Mouse (Mus musculus) ES-Bruce4 (cell line): ENCODE results near the gene Ufsp1. TPM values are rescaled to one million over a fixed set of nuclear protein-coding genes. Genes with fewer than 3 reads are reported as not detected.

Source experiments
- H3K27ac ChIP-seq: 2 replicates; pipeline ENCODE4 v1.5.1; 2012; ENCODE audit warnings: low read length, inconsistent platforms; ENCODE audit not compliant: insufficient read depth
- H3K27me3 ChIP-seq: 2 replicates; pipeline ENCODE4 v1.6.1; 2012; ENCODE audit warnings: mild to moderate bottlenecking, low read length, inconsistent platforms; ENCODE audit not compliant: control insufficient read depth, poor library complexity, insufficient read depth, severe bottlenecking
- H3K36me3 ChIP-seq: 2 replicates; pipeline ENCODE4 v1.6.1; 2012; ENCODE audit warnings: inconsistent platforms, mild to moderate bottlenecking, low read length, moderate library complexity; ENCODE audit not compliant: control insufficient read depth, poor library complexity, insufficient read depth, severe bottlenecking
- H3K4me1 ChIP-seq: one replicate; pipeline ENCODE4 v1.8.1; 2011; ENCODE audit warnings: low read length; ENCODE audit not compliant: control insufficient read depth, insufficient read depth
- H3K4me3 ChIP-seq: 2 replicates; pipeline ENCODE4 v1.5.1; 2011; ENCODE audit warnings: low read depth, mild to moderate bottlenecking, low read length
- H3K9ac ChIP-seq: 2 replicates; pipeline ENCODE4 v1.6.1; 2012; ENCODE audit warnings: low read depth, mild to moderate bottlenecking, inconsistent platforms; ENCODE audit not compliant: poor library complexity, severe bottlenecking
- H3K9me3 ChIP-seq: replicated peaks from 2 replicates; pipeline ENCODE4 v1.6.1; 2012; ENCODE audit warnings: mild to moderate bottlenecking, low read length, inconsistent platforms; ENCODE audit not compliant: control insufficient read depth, poor library complexity, insufficient read depth, severe bottlenecking
- CTCF ChIP-seq: IDR thresholded peaks from one replicate; pipeline ENCODE4 v1.8.1; 2011; ENCODE audit warnings: low read depth, low read length
- EP300 ChIP-seq: IDR thresholded peaks from 2 replicates; pipeline ENCODE4 v1.6.1; 2011; ENCODE audit warnings: low read depth, low read length; ENCODE audit not compliant: insufficient read depth
- POLR2A ChIP-seq: IDR thresholded peaks from one replicate; pipeline ENCODE4 v1.8.1; 2011; ENCODE audit warnings: low read length; ENCODE audit not compliant: insufficient read depth
- polyA plus RNA-seq: library from polyadenylated mRNA; stranded (reverse); fragments of >200 nt; gene quantifications from 2 replicates; pipeline ENCODE4 v1.2.4, GENCODE M21; 2011; ENCODE audit warnings: low read depth; ENCODE audit not compliant: missing spikeins, insufficient read depth, insufficient read length

Gene Ufsp1
- polyA plus RNA-seq, 1 experiment: 6.4 TPM

- H3K27ac ChIP-seq: no peak overlapping the region
These were observed 9.4 kb upstream of the Ufsp1 start for GRCm38 (mm10) chr5:137285045-137285444.

GRCm38 (mm10) chr5:137285986-137286385 is 8.4 kb upstream of the Ufsp1 start:
- Histone ChIP-seq H3K4me3 (no peak overlapping the region), H3K9me3 (no peaks in the 10 kb centered on the region), H3K4me1 (no peaks in the 10 kb centered on the region), H3K9ac (no peak overlapping the region), H3K27me3 (peaks cover 9% of the 10 kb centered on the region; the same call in 1 of the 2 replicates), H3K27ac (no peak overlapping the region), H3K36me3 (no peaks in the 10 kb centered on the region)
- TF ChIP-seq CTCF: no peak
- TF ChIP-seq POLR2A: no peak
- TF ChIP-seq EP300: no peak

More at GRCm38 (mm10) chr5:137285045-137285444, 9.4 kb upstream of the Ufsp1 start:
- Histone ChIP-seq H3K9me3 (no peaks in the 10 kb centered on the region), H3K4me1 (no peaks in the 10 kb centered on the region), H3K4me3 (no peak overlapping the region), H3K27me3 (peaks cover 9% of the 10 kb centered on the region; the same call in 1 of the 2 replicates), H3K9ac (no peak overlapping the region), H3K36me3 (no peaks in the 10 kb centered on the region)
- TF ChIP-seq EP300 (no peak), CTCF (peak; percentile 36)

- peak overlapping the region; percentile 29 for H3K4me3 ChIP-seq
- no peak overlapping the region for H3K9ac ChIP-seq
- no peaks in the 10 kb centered on the region for H3K4me1 ChIP-seq
- H3K9me3 ChIP-seq: no peaks in the 10 kb centered on the region
- H3K27ac ChIP-seq: no peak overlapping the region
- no peaks in the 10 kb centered on the region for H3K36me3 ChIP-seq
- H3K27me3 ChIP-seq: peaks cover 9% of the 10 kb centered on the region; the same call in 1 of the 2 replicates
- TF ChIP-seq POLR2A: no peak
- TF ChIP-seq EP300: 0 out of 2 replicates have a peak, but pooled peaks have one; percentile 15
- peak; percentile 92 for TF ChIP-seq CTCF
These were observed 7.8 kb upstream of the Ufsp1 start for GRCm38 (mm10) chr5:137286655-137287031.

GRCm38 (mm10) chr5:137287032-137287952 is 7.1 kb upstream of the Ufsp1 start, which contains the start of gene Ache:
Gene Ache, plus strand, starts transcription at chr5:137287519.
- H3K36me3 ChIP-seq: no peaks in the 10 kb centered on the region
- no peak for TF ChIP-seq POLR2A
- TF ChIP-seq EP300: no peak
- no peak for TF ChIP-seq CTCF
- peak within 1 kb of the TSS; percentile 10; the same call in 1 of the 2 replicates for H3K9ac ChIP-seq
- peak within 1 kb of the TSS; percentile 47 for H3K4me3 ChIP-seq
- H3K27me3 ChIP-seq: peaks cover 9% of the 10 kb centered on the region; the same call in 1 of the 2 replicates
- H3K27ac ChIP-seq: no peak within 1 kb of the TSS
- H3K4me1 ChIP-seq: no peaks in the 10 kb centered on the region
- H3K9me3 ChIP-seq: no peaks in the 10 kb centered on the region

GRCm38 (mm10) chr5:137287953-137288743 is 6.3 kb upstream of the Ufsp1 start:
- no peak overlapping the region for H3K27ac ChIP-seq
- H3K27me3 ChIP-seq: peaks cover 9% of the 10 kb centered on the region; the same call in 1 of the 2 replicates
- peak overlapping the region; percentile 47 for H3K4me3 ChIP-seq
- no peak for TF ChIP-seq POLR2A
- TF ChIP-seq EP300: no peak
- TF ChIP-seq CTCF: no peak
- H3K9me3 ChIP-seq: no peaks in the 10 kb centered on the region
- no peaks in the 10 kb centered on the region for H3K4me1 ChIP-seq
- no peaks in the 10 kb centered on the region for H3K36me3 ChIP-seq
- H3K9ac ChIP-seq: peak overlapping the region; percentile 10; the same call in 1 of the 2 replicates
